Mouse (Mus musculus): Measurements from ENCODE around the gene Gstt4. TPM values are rescaled to one million over a fixed set of nuclear protein-coding genes. Genes with fewer than 3 reads are reported as not detected.
A peak's percentile ranks its signal among the peaks of the same experiment; 100 is the strongest.
"Not testable (repeated sequence)": the region's sequence is repeated elsewhere in the genome, so short reads cannot be mapped to it uniquely, and the experiment has no call there.

Gene Gstt4
- polyA plus RNA-seq, 1 experiment: not detected

GRCm38 (mm10) chr10:75779206-75780174 lies 42.9 kb downstream of the Gstt4 start:
- no peak for TF ChIP-seq CTCF (IDR thresholded peaks at IDR 0.05; ENCODE audit: extremely low read depth, insufficient read depth, low read length)
- TF ChIP-seq POLR2A (IDR thresholded peaks at IDR 0.05; ENCODE audit: extremely low read depth, insufficient read depth, low read length): no peak
- H3K4me3 ChIP-seq (ENCODE audit: insufficient read depth, low read length): no peak overlapping the region
- no peaks in the 10 kb centered on the region for H3K4me1 ChIP-seq (ENCODE audit: control insufficient read depth, insufficient read depth, low read length)
- no peak overlapping the region for H3K27ac ChIP-seq (ENCODE audit: insufficient read depth, low read length)

DNA sequence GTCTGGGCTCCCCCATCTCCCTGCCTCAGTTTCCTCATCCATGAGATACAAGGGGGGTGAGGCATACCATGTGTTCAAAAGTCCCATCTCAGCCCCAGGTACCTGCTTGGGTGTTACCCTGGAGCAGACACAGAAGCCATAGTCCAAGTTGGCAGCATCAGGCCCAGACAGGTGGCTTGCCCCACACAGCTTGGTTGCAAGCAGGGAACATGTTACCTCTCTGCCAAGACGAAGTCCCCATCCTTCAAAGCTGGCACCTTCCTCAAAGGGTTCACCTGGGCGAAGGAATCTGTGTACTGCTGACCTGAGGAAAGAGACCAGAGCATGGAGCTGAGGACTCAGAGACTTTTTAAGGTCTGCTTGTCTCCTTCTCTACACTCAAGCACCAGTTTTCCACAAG lies 44.5 kb downstream of the Gstt4 start:
- Histone ChIP-seq H3K4me1 (ENCODE audit: control insufficient read depth, insufficient read depth, low read length) (no peaks in the 10 kb centered on the region), H3K27ac (ENCODE audit: insufficient read depth, low read length) (no peak overlapping the region), H3K4me3 (ENCODE audit: insufficient read depth, low read length) (no peak overlapping the region)
- TF ChIP-seq CTCF (IDR thresholded peaks at IDR 0.05; ENCODE audit: extremely low read depth, insufficient read depth, low read length) (no peak), POLR2A (IDR thresholded peaks at IDR 0.05; ENCODE audit: extremely low read depth, insufficient read depth, low read length) (no peak)

DNA sequence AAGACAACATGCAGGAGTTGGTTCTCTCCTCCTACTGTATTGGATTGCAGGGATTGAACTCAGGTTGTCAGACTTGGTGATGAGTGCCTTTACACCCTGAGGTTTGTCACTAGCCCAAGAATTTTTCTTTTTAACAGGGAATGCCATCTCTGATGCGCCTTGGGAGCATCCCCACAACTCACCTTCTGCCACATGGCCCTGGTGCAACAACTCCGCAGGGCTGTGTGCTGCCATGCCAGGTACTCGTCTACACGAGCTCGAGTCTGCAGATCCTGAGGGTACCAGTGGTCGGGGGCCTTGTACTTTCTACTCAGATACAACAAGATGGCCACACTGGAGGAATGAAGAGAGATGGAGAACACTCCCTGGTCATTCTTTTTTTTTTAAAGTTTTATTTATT lies 45.8 kb downstream of the Gstt4 start:
- no peak overlapping the region for H3K4me3 ChIP-seq (ENCODE audit: insufficient read depth, low read length)
- no peak overlapping the region for H3K27ac ChIP-seq (ENCODE audit: insufficient read depth, low read length)
- TF ChIP-seq POLR2A (IDR thresholded peaks at IDR 0.05; ENCODE audit: extremely low read depth, insufficient read depth, low read length) (no peak), CTCF (IDR thresholded peaks at IDR 0.05; ENCODE audit: extremely low read depth, insufficient read depth, low read length) (no peak)

GRCm38 (mm10) chr10:75774587-75774986 lies 47.8 kb downstream of the Gstt4 start:
- Histone ChIP-seq H3K4me1 (ENCODE audit: control insufficient read depth, insufficient read depth, low read length) (no peaks in the 10 kb centered on the region), H3K27ac (ENCODE audit: insufficient read depth, low read length) (no peak overlapping the region), H3K4me3 (ENCODE audit: insufficient read depth, low read length) (no peak overlapping the region)
- no peak for TF ChIP-seq CTCF (IDR thresholded peaks at IDR 0.05; ENCODE audit: extremely low read depth, insufficient read depth, low read length)
- TF ChIP-seq POLR2A (IDR thresholded peaks at IDR 0.05; ENCODE audit: extremely low read depth, insufficient read depth, low read length): no peak

More for the DNA sequence above, 45.8 kb downstream of the Gstt4 start:
- no peaks in the 10 kb centered on the region for H3K4me1 ChIP-seq (ENCODE audit: control insufficient read depth, insufficient read depth, low read length)

DNA sequence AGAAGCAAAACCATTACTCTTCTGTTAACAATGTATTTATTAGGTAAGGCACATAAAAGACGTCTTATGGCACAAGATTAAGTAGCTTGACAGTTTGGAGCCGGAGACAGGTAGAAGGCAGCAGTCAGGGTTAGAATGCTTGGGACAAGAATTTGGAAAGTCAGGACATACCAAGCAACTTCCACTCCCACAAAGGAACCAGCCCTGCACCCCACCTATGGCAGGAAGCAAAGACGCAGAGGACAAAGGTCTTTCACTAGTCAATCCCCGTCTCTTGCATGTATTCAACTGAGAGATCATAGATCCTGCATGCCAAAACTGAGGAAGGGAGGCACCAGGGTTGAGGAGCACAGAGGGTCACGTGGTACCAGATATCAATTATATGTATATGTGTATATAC lies 48.2 kb downstream of the Gstt4 start:
- no peak overlapping the region for H3K4me3 ChIP-seq (ENCODE audit: insufficient read depth, low read length)
- no peak overlapping the region for H3K27ac ChIP-seq (ENCODE audit: insufficient read depth, low read length)
- TF ChIP-seq CTCF (IDR thresholded peaks at IDR 0.05; ENCODE audit: extremely low read depth, insufficient read depth, low read length) (no peak), POLR2A (IDR thresholded peaks at IDR 0.05; ENCODE audit: extremely low read depth, insufficient read depth, low read length) (no peak)
- H3K4me1 ChIP-seq (ENCODE audit: control insufficient read depth, insufficient read depth, low read length): no peaks in the 10 kb centered on the region

- TF ChIP-seq POLR2A (IDR thresholded peaks at IDR 0.05; ENCODE audit: extremely low read depth, insufficient read depth, low read length) (peak; percentile 84; the same call in 1 of the 2 replicates), CTCF (IDR thresholded peaks at IDR 0.05; ENCODE audit: extremely low read depth, insufficient read depth, low read length) (peak; percentile 24; the same call in 1 of the 2 replicates)
- Histone ChIP-seq H3K4me3 (ENCODE audit: insufficient read depth, low read length) (peak within 1 kb of the TSS; percentile 79), H3K27ac (ENCODE audit: insufficient read depth, low read length) (no peak within 1 kb of the TSS), H3K4me1 (ENCODE audit: control insufficient read depth, insufficient read depth, low read length) (no peaks in the 10 kb centered on the region)
Measured at GRCm38 (mm10) chr10:75772795-75773664, 49.3 kb downstream of the Gstt4 start, which contains the start of gene Ddt. Gene Ddt, minus strand, starts transcription at chr10:75773414.

DNA sequence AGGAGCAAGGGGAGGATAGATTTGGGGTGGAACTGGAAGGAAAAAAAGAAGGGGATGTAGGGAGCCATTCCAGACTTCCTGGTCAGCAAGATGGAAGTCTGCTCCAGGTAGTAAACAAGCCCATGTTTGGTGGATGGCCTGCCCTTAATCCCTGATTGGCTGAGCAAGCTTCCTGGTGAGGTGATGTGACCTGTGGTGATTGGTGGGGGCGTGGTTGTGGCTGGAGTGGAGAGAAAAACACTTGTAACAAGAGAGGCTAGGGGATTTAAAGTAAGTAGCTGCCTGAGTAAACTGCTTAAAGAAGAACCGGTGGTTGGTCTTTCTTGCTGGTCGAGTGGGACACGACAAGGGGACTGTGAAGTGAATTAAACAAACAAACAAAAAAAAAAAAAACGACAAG lies 54.6 kb downstream of the Gstt4 start:
- H3K4me1 ChIP-seq (ENCODE audit: control insufficient read depth, insufficient read depth, low read length); H3K4me3 ChIP-seq (ENCODE audit: insufficient read depth, low read length); H3K27ac ChIP-seq (ENCODE audit: insufficient read depth, low read length): not testable (repeated sequence)

GRCm38 (mm10) chr10:75766856-75767255 lies 55.5 kb downstream of the Gstt4 start:
- Histone ChIP-seq H3K4me1 (ENCODE audit: control insufficient read depth, insufficient read depth, low read length) (peaks cover 2% of the 10 kb centered on the region), H3K27ac (ENCODE audit: insufficient read depth, low read length) (no peak overlapping the region), H3K4me3 (ENCODE audit: insufficient read depth, low read length) (no peak overlapping the region)
- TF ChIP-seq CTCF (IDR thresholded peaks at IDR 0.05; ENCODE audit: extremely low read depth, insufficient read depth, low read length) (no peak), POLR2A (IDR thresholded peaks at IDR 0.05; ENCODE audit: extremely low read depth, insufficient read depth, low read length) (no peak)

Other genes starting within 250 kb of the Gstt4 start
- 4.9 and 5.8 TPM in 2 replicates for gene Ggt5, start 233.2 kb downstream of the Gstt4 start, polyA plus RNA-seq (2012; rRNA removed)
- gene Susd2, start 178.5 kb downstream of the Gstt4 start, polyA plus RNA-seq (2012; rRNA removed): 8.9 and 10.9 TPM in 2 replicates
- 55.0 and 57.8 TPM in 2 replicates for gene Cabin1, start 58.2 kb downstream of the Gstt4 start, polyA plus RNA-seq (2012; rRNA removed)
- 85.2 and 90.3 TPM in 2 replicates for gene Ddt, start 49.1 kb downstream of the Gstt4 start, polyA plus RNA-seq (2012; rRNA removed)
- not detected in 2 replicates for gene Gm20441, start 41.6 kb downstream of the Gstt4 start, polyA plus RNA-seq (2012; rRNA removed)
- 4.1 and 4.7 TPM in 2 replicates for gene Gstt3, start 41.1 kb downstream of the Gstt4 start, polyA plus RNA-seq (2012; rRNA removed)
- 28.9 and 31.7 TPM in 2 replicates for gene Gstt1, start 24.0 kb downstream of the Gstt4 start, polyA plus RNA-seq (2012; rRNA removed)
- gene Gstt2, start 14.9 kb upstream of the Gstt4 start, polyA plus RNA-seq (2012; rRNA removed): 15.6 and 17.1 TPM in 2 replicates
- 1,035 and 1,146 TPM in 2 replicates for gene Mif, start 37.7 kb upstream of the Gstt4 start, polyA plus RNA-seq (2012; rRNA removed)
- gene Derl3, start 70.9 kb upstream of the Gstt4 start, polyA plus RNA-seq (2012; rRNA removed): 4.5 and 5.9 TPM in 2 replicates
- gene Smarcb1, start 99.1 kb upstream of the Gstt4 start, polyA plus RNA-seq (2012; rRNA removed): 71.5 and 73.1 TPM in 2 replicates
- gene Chchd10, start 110.6 kb upstream of the Gstt4 start, polyA plus RNA-seq (2012; rRNA removed): 502 and 507 TPM in 2 replicates
- gene Mmp11, start 114.0 kb upstream of the Gstt4 start, polyA plus RNA-seq (2012; rRNA removed): 2.3 and 2.6 TPM in 2 replicates
- 0.49 and 1.2 TPM in 2 replicates for gene Gm867, start 118.1 kb upstream of the Gstt4 start, polyA plus RNA-seq (2012; rRNA removed)
- not detected in 2 replicates for gene Vpreb3, start 120.5 kb upstream of the Gstt4 start, polyA plus RNA-seq (2012; rRNA removed)
- gene Gm5134, start 132.0 kb upstream of the Gstt4 start, polyA plus RNA-seq (2012; rRNA removed): 0.06 and 0.08 TPM in 2 replicates
- 10.2 and 10.7 TPM in 2 replicates for gene Zfp280b, start 210.1 kb upstream of the Gstt4 start, polyA plus RNA-seq (2012; rRNA removed)